Mouse (Mus musculus) cortical plate, adult 2 months (tissue): ENCODE measurements around the gene Paqr9.

Experiments
- CTCF ChIP-seq: fragments of 200-500 bp; IDR thresholded peaks from 2 replicates; pipeline ENCODE4 v1.5.1; 2011; ENCODE audit warnings: mild to moderate bottlenecking, control low read depth, low read length; ENCODE audit not compliant: insufficient read depth; ENCODE audit errors: extremely low read depth
- POLR2A ChIP-seq: fragments of 200-500 bp; IDR thresholded peaks from 2 replicates; pipeline ENCODE4 v1.6.1; 2011; ENCODE audit warnings: mild to moderate bottlenecking, low read length, control low read depth; ENCODE audit not compliant: insufficient read depth; ENCODE audit errors: extremely low read depth

DNA sequence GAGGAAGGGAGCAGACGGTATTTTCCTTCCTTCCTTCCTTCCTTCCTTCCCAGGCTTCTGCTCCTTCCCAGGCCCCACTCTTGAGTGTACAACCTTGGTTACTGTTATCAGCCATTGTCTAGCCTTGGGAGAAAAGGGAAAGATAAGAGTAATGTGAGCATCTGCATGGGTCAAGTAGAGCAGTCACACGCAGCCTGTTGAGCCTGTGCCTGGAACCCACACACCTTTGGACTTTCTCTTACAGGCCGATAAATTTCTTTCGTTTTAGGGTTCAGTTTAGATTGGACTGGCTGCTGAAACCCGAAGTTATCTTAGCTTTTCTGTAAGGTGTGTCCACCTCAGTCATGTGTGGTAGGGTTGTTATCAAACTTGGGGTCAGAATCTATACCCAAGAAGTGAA, 10.5 kb downstream of the Paqr9 start:
- TF ChIP-seq POLR2A = no peak
- TF ChIP-seq CTCF = no peak
